Mouse (Mus musculus) adrenal gland, adult 10 weeks (tissue): ENCODE data around the gene Madcam1. TPM values are rescaled to one million over a fixed set of nuclear protein-coding genes. Genes with fewer than 3 reads are reported as not detected.

Source experiments
- polyA plus RNA-seq: library from polyadenylated mRNA; stranded (reverse); fragments of 350-450 nt; fragmentation: Illumina TruSeq; extraction: RNeasy Lipid Tissue Mini Kit (QIAGEN cat#74804); gene quantifications from one replicate; pipeline ENCODE4 v1.2.3, GENCODE M21; 2014; ENCODE audit warnings: low read depth, low replicate concordance

Gene Madcam1
- not detected for polyA plus RNA-seq

DNA sequence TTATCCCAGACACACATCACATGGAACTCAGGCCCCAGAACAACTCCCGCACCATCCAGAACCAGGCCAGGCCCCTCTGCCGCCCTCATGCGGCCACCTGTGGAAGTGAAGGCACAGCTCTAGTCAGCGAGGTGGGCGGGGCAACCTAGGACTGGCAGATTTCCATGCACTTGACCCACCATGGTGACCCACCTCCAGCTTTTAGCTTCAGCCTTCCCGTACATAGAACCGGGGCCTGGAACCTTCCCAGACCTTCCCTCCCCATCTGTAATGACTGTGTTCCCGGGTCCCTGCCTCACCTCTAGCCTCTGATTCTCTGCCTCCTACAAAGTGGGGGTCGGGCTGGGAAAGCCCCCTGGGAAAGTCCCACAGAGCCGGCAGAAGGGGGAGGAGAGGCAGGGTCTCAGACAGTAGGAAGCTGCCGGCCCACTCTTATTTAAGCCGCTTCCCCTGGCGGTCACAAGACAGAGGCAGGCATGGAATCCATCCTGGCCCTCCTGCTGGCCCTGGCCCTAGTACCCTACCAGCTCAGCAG lies at the start of gene Madcam1:
Madcam1 (plus strand) TSS at position 429 of the 535 bp plus-strand sequence.

DNA sequence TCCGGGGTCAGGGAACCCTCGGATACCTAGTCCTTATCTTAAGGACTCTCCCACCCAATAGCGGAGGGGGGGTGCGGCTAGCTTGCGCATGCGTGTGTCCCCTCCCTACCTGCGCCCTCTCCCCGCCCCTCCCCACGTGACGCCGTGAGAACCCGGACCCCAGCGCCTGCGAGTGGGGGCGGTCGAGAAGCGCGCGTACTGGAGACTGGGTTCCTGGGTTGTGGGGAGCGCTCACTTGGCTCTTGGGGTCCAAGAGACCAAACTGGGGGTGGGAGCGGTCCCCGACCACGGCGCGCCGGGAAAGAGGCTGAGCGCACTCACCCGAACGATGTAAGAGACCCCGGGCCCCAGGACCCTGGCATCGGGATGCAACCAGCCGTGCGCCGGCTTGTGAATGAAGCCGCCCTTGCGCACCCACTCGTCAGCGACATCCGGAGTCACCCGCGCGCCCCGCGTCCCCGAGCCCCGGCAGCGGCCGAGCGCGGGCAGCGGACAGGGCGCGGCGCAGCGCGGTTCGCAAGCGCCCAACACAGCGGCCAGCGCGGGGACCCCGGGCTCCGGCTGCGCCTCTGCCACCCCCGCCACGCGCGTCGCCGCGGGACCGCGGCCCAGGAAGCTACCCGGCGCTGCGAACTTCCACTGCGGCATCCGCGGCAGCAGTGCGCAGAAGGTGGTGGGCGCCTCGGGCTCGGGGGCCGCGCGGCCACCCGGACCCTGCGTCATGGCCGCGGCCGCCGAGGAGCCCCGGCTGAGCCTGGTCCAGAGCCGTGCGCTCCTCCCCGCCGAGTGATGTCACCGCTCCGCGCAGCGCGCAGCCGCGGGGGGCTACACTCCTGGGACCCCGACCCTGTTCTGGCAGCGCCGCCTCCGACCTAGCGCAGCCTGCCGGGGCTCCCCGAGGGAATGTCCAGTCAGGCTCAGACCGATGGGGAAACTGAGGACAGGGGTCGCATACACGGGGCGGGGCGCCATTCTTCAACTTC lies 26.9 kb upstream of the Madcam1 start, which contains the start of gene Shc2:
Shc2 (minus strand) TSS at position 791 of the 983 bp plus-strand sequence.

DNA sequence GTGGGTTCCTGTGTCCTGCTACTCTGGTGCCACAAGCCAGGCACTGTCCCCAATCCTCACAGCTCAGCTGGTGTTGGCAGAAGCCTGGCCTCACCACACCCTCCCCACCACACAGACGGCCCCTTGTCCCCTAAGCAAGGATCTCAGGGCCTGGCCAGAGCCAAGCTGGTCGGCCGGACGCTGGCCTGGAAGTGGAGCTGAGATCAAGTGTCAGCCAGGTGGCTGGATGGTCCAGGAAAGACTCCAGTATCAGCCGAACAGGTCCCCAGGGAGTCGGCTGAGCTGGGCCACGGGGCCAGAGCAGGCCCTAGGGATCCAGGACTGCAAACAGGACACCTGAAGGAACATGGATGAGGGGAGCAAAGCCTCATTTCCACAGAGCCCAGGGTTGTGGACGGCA lies 18.6 kb upstream of the Madcam1 start, which contains the start of gene Odf3l2:
Odf3l2 (minus strand) TSS at position 28 of the 400 bp plus-strand sequence.

DNA sequence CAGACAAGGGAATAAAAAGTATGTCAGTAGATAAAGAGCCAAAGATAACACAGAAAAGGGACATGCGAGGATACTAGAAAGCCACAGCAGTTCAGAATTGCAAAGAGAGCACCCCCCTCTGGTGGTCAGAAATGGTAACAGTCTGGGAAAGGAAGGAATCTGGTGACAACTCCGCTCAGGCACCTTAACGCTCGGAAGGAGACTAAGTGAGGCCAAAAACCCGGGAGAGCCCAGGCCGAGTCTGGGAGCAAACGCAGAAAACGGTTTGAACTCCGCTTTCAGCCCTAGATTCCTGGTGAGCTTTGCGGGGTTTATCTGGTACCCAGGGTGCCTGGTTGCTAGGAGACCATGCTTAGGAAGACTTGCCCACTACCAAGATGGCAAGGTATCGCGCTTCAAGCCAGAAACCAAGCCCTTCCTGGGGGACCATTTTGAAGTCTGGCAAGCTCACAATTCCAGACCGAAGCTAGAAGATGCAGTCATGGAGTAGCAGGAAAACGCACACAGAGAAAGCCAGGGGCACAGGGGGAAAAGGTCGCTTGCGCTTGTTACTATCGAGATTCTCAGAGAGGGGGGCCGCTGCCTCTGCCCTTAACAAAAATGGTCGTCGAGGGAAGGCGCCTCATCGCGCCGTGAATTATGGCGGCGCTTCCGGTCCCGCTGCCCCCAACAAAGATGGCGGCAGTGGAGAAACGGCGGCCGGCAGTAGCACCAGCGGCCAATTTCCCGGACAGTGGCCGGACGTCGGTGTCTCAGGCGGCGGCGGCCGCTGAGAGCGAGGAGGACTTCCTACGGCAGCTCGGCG lies 4.6 kb downstream of the Madcam1 start, which contains the start of gene Tpgs1:
Tpgs1 (plus strand) TSS at position 599 of the 805 bp plus-strand sequence.

DNA sequence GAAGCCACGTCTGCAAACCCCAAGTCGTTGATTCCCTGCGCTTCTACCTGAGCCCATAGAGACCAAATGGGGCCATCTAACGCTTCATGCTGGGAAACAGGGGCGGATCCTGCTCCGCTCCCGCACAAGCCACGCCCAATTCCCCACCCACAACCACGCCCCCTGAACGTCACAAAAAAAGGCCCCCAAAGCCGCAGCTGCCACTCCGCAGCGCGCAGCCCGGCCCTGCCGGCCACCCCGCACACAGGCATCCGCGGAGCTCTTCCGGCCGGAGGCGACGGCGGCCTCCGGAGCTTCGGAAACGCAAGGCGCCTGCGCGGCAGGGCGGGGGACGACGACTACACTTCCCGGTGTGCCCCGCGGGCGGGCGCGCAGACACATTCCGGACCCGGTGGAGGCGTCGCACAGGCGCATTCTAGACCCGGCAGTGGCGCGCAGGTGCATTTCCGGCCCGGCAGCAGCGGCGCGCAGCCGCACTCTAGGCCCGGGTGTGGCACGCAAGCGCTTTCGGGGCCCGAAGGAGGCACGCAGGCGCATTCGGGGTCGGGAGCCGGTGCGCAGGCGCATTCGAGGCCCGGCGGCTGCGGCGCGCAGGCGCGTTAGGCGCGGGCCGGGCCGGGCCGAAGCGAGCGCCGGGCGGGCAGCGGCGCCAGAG lies 17.4 kb downstream of the Madcam1 start, which contains the start of gene Cdc34:
Cdc34 (plus strand) TSS at position 605 of the 655 bp plus-strand sequence.

DNA sequence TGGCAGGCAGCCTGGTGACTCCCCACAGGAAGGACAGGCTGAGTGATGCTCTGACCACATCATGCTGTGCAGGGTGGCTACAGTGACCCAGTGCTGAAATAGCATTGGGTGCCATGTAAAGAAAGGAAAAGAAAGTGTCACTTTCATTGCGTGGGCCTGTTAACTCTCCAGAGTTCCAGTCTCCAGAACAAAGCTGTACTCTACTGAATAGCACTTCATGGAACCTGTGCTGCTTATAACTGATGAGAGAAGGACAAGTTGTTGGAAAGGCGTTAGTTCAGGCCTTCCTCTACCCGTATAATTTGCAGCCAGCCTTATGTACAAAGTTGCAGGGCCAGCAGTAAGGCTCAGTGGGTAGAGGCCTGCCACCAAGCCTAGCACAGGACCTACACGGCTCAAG lies 24.4 kb downstream of the Madcam1 start, which contains the start of gene Gzmm:
Gzmm (plus strand) TSS at position 301 of the 400 bp plus-strand sequence.

DNA sequence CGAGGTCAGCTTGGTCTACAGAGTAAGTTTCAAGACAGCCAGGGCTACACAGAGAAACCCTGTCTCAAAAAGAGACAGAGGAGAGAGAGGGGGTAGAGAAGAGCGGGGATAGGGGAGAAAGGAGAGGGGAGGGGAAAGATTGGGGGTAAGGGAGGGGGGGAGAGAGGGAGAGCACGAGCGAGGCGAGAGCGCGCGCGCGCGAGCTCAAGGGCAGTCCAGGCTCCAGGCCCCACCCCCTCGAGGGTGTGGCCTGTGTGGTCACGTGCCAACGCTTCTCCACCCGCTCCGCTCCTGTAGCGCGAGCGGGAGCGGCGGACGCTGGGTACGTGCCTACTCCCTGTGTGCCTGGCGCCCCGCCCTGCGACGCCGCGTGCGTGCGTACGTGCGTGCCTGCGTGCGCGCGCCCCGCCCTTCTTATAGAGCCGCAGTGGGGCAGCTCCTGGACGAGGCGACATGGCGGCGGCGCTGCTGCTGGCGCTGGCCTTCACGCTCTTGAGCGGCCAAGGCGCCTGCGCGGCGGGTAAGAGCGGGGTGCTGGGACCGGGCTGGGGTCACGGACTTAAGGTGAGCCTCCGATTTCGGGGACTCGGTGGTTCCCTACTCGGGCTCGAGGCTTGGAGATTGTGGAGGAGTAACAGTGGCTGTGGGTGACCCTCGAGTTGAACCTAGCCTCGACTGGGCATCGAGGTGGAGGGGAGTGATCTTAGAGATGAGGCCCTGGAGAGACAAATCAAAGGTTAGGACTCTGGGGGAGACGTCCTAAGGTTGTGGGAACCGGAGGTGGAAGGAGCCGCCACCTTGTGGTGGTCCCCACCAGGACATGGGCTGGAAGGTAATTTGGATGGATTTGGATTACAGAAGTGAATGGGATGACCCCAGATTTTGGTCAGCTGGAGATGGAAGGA lies 40.0 kb downstream of the Madcam1 start, which contains the start of gene Bsg:
Bsg (plus strand) TSS at position 427 of the 905 bp plus-strand sequence.

DNA sequence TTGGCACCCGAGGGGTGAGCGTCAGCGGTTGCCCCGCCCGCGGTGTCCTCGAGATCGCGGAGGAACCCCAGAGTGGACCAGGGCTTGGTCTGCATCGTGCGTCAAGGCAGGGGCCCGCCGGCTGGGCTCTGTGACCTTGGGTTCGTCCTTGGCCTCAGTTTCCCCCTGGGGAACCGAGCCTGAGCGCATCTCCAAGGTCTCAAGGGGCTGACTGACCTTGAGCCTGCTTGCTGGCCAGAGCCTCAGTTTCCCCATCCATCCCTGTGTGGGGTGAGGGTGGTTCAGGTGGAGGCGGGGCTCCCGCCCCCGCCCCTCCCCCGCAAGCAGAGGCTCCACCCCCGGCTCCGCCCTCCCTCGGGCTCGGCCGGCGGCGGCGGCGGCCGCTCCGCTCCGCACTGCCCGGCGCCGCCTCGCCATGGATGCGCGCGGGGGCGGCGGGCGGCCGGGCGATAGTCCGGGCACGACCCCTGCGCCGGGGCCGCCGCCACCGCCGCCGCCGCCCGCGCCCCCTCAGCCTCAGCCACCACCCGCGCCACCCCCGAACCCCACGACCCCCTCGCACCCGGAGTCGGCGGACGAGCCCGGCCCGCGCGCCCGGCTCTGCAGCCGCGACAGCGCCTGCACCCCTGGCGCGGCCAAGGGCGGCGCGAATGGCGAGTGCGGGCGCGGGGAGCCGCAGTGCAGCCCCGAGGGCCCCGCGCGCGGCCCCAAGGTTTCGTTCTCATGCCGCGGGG lies 52.1 kb downstream of the Madcam1 start, which contains the start of gene Hcn2:
Hcn2 (plus strand) TSS at position 381 of the 734 bp plus-strand sequence.

Other genes with a start within 250 kb of the Madcam1 start
- gene Vmn2r83, start 195.8 kb upstream of the Madcam1 start, polyA plus RNA-seq, result not detected
- 1.7 TPM for gene Plpp2, start 130.8 kb upstream of the Madcam1 start, polyA plus RNA-seq
- gene Mier2, start 109.4 kb upstream of the Madcam1 start, polyA plus RNA-seq, result not detected
- not detected for gene Theg, start 77.2 kb upstream of the Madcam1 start, polyA plus RNA-seq
- not detected for gene C2cd4c, start 50.5 kb upstream of the Madcam1 start, polyA plus RNA-seq
- 1.1 TPM for gene Shc2, start 26.6 kb upstream of the Madcam1 start, polyA plus RNA-seq
- gene Odf3l2, start 18.8 kb upstream of the Madcam1 start, polyA plus RNA-seq, result not detected
- not detected for gene Tpgs1, start 4.8 kb downstream of the Madcam1 start, polyA plus RNA-seq
- gene Cdc34, start 17.6 kb downstream of the Madcam1 start, polyA plus RNA-seq, result not detected
- not detected for gene Gzmm, start 24.5 kb downstream of the Madcam1 start, polyA plus RNA-seq
- gene Bsg, start 39.9 kb downstream of the Madcam1 start, polyA plus RNA-seq, result 289 TPM
- not detected for gene Hcn2, start 52.1 kb downstream of the Madcam1 start, polyA plus RNA-seq
- gene Polrmt, start 82.0 kb downstream of the Madcam1 start, polyA plus RNA-seq, result not detected
- gene Fgf22, start 90.5 kb downstream of the Madcam1 start, polyA plus RNA-seq, result not detected
- gene Rnf126, start 102.4 kb downstream of the Madcam1 start, polyA plus RNA-seq, result 0.58 TPM
- gene Fstl3, start 112.7 kb downstream of the Madcam1 start, polyA plus RNA-seq, result 6.9 TPM
- not detected for gene Prss57, start 126.4 kb downstream of the Madcam1 start, polyA plus RNA-seq
- 0.93 TPM for gene Palm, start 129.0 kb downstream of the Madcam1 start, polyA plus RNA-seq
- not detected for gene Misp, start 156.4 kb downstream of the Madcam1 start, polyA plus RNA-seq
- 69.8 TPM for gene Ptbp1, start 189.9 kb downstream of the Madcam1 start, polyA plus RNA-seq
- gene Prtn3, start 209.9 kb downstream of the Madcam1 start, polyA plus RNA-seq, result not detected
- gene Plppr3, start 210.1 kb downstream of the Madcam1 start, polyA plus RNA-seq, result not detected
- gene Elane, start 221.7 kb downstream of the Madcam1 start, polyA plus RNA-seq, result not detected
- 14.9 TPM for gene Cfd, start 226.3 kb downstream of the Madcam1 start, polyA plus RNA-seq
- not detected for gene Med16, start 244.4 kb downstream of the Madcam1 start, polyA plus RNA-seq
- not detected for gene Gm26602, start 246.3 kb downstream of the Madcam1 start, polyA plus RNA-seq